Mouse (Mus musculus) limb, embryonic 13.5 days (tissue): ENCODE measurements around the gene Rhoj. TPM values are rescaled to one million over a fixed set of nuclear protein-coding genes. Genes with fewer than 3 reads are reported as not detected.

Source experiments
- ATAC-seq: fragments of 200-750 bp; cut with Nextera tagmentation; 2 replicates; pipeline ENCODE4 v1.8.0; 2017; ENCODE audit warnings: low read depth, moderate number of reproducible peaks, moderate TSS enrichment; ENCODE audit not compliant: low FRiP score
- H3K27ac ChIP-seq: fragments of 300-500 bp; sonication (generic); 2 replicates; pipeline ENCODE4 v1.5.1; 2015; ENCODE audit warnings: inconsistent platforms, mild to moderate bottlenecking, moderate library complexity
- H3K27me3 ChIP-seq: fragments of 300-500 bp; sonication (generic); 2 replicates; pipeline ENCODE4 v1.6.1; 2015; ENCODE audit warnings: mild to moderate bottlenecking, inconsistent platforms
- H3K36me3 ChIP-seq: fragments of 300-500 bp; sonication (generic); 2 replicates; pipeline ENCODE4 v1.6.1; 2015; ENCODE audit warnings: inconsistent platforms, mild to moderate bottlenecking, moderate library complexity
- H3K4me1 ChIP-seq: fragments of 300-500 bp; sonication (generic); 2 replicates; pipeline ENCODE4 v1.6.1; 2015; ENCODE audit warnings: inconsistent platforms
- H3K4me2 ChIP-seq: fragments of 300-500 bp; sonication (generic); replicated peaks from 2 replicates; pipeline ENCODE4 v1.6.1; 2015; ENCODE audit warnings: inconsistent platforms, mild to moderate bottlenecking, moderate library complexity
- H3K4me3 ChIP-seq: fragments of 300-500 bp; sonication (generic); 2 replicates; pipeline ENCODE4 v1.5.1; 2015; ENCODE audit warnings: moderate library complexity, mild to moderate bottlenecking, inconsistent platforms
- H3K9ac ChIP-seq: fragments of 300-500 bp; sonication (generic); 2 replicates; pipeline ENCODE4 v1.6.1; 2015; ENCODE audit warnings: mild to moderate bottlenecking, inconsistent platforms
- H3K9me3 ChIP-seq: fragments of 300-500 bp; sonication (generic); 2 replicates; pipeline ENCODE4 v1.6.1; 2016; ENCODE audit warnings: inconsistent platforms
- WGBS: fragments of 180-500 bp; shearing (Covaris S2); methylation state at CpG from one replicate; pipeline ENCODE4 v1.1.7; 2015; 5-methylcytosine and 5-hydroxymethylcytosine counted together
- polyA plus RNA-seq: library from polyadenylated mRNA; unstranded; fragments of >200 nt; fragmentation: Nextera tagmentation; extraction: Ambion mirVana; gene quantifications from 2 replicates; pipeline ENCODE4 v1.2.1, GENCODE M21; 2015

Rhoj gene
- polyA plus RNA-seq, 1 experiment from 2014 or later = 69.0 TPM

DNA sequence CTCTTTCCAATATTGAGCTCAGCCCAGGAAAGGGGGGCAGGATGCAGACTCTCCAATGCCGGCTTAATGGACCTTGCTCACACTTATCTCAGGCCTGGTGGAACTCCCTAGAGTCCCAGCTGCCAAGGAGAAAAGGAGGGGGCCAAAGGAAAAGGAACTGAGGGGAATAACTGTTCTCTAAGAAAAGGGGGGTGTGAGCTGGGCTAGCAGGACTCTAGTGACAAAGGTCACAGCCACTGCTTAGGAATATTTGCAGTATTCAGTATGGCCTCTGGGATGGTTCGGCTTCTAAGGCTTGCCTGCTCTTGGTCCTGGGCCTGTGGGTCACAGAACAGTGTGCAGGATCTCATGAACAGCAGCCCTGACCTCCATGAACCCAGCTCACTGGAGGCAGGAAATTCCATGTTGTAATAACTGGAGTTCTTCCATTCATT lies 61.3 kb downstream of the Rhoj start:
- Histone ChIP-seq H3K9ac (no peak overlapping the region), H3K4me2 (no peak overlapping the region), H3K4me1 (0 out of 2 replicates have a peak, but pooled peaks cover 5% of the 10 kb centered on the region), H3K4me3 (no peak overlapping the region), H3K27ac (no peak overlapping the region), H3K36me3 (no peaks in the 10 kb centered on the region), H3K9me3 (no peaks in the 10 kb centered on the region), H3K27me3 (no peaks in the 10 kb centered on the region)
- WGBS = 63% methylated on average over 2 of the region's 2 CpGs
- 0 out of 2 replicates have a peak, but pooled peaks have one; percentile 11 for ATAC-seq

DNA sequence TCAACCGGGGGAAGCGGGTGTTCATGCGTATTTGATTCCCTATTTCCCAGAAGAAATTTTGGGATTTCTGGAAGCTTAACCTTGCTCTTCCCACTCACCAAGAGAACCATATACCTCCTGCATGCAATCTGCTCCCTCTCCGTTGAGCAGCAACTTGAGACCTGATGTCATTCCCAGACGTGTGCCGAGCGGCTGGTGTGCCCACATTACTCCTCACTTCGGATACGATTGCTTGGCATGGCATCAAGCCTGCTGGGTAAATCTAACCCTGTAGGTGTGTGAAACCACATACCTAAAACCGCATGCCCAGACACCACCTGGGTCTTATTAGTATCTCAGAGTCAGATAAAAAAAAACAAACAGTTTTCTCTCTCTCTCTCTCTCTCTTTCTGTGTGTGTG lies 66.3 kb downstream of the Rhoj start:
- H3K27ac ChIP-seq = no peak overlapping the region
- H3K27me3 ChIP-seq = no peaks in the 10 kb centered on the region
- no peak for ATAC-seq
- no peak overlapping the region for H3K4me2 ChIP-seq
- no peak overlapping the region for H3K9ac ChIP-seq
- peaks cover 4% of the 10 kb centered on the region; the same call in 1 of the 2 replicates for H3K9me3 ChIP-seq
- 0 out of 2 replicates have a peak, but pooled peaks cover 1% of the 10 kb centered on the region for H3K4me1 ChIP-seq
- no peak overlapping the region for H3K4me3 ChIP-seq
- peaks cover 11% of the 10 kb centered on the region for H3K36me3 ChIP-seq
- 68% methylated on average over 10 of the region's 10 CpGs for WGBS

DNA sequence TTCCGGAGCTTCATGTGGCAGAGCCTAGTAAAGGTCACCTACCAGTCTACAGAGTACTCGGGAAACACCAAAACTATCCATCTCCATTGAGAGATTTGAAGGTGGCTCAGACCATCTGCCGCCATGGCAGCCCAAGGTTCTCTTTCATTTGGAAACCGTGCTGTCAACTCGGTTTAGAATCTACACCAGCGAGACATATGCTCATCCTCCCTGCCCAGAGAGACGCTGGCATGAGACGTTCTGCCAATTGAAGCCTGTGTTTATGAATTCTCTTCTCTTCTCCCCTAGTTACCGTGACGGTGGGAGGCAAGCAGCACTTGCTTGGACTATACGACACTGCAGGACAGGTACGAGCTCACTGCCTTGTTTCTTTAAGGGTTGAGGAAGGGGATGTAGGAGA lies 66.9 kb downstream of the Rhoj start:
- H3K4me1 ChIP-seq = no peaks in the 10 kb centered on the region
- no peak overlapping the region for H3K4me3 ChIP-seq
- H3K36me3 ChIP-seq = peaks cover 11% of the 10 kb centered on the region
- WGBS = 92% methylated on average over 12 of the region's 12 CpGs
- H3K9ac ChIP-seq = no peak overlapping the region
- no peak overlapping the region for H3K27ac ChIP-seq
- ATAC-seq = no peak
- no peaks in the 10 kb centered on the region for H3K27me3 ChIP-seq
- peaks cover 4% of the 10 kb centered on the region; the same call in 1 of the 2 replicates for H3K9me3 ChIP-seq
- H3K4me2 ChIP-seq = no peak overlapping the region

DNA sequence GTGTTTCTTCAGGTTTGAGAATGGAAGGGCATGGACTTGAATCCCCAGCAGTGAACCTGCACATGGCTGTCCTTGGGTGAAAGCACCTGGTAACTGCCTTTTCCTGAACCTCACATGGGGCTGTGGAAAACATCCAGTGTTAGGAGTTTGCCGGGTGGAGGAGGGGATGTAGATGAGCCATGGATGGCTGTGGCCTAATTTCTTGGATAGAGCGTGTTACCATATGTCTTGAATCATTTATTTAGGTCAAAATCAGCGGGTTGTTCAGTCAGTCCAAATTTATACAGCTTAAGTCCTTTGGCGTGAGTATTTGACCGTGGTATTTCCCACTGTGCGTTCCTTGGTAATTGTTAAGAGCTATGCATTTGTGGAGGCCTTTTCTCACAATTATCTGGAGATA lies 68.0 kb downstream of the Rhoj start:
- Histone ChIP-seq H3K27me3 (no peaks in the 10 kb centered on the region), H3K27ac (no peak overlapping the region), H3K4me1 (no peaks in the 10 kb centered on the region), H3K36me3 (peaks cover 11% of the 10 kb centered on the region), H3K9ac (no peak overlapping the region), H3K4me2 (no peak overlapping the region), H3K9me3 (peaks cover 4% of the 10 kb centered on the region; the same call in 1 of the 2 replicates), H3K4me3 (no peak overlapping the region)
- WGBS = 86% methylated on average over 6 of the region's 6 CpGs
- ATAC-seq = no peak

DNA sequence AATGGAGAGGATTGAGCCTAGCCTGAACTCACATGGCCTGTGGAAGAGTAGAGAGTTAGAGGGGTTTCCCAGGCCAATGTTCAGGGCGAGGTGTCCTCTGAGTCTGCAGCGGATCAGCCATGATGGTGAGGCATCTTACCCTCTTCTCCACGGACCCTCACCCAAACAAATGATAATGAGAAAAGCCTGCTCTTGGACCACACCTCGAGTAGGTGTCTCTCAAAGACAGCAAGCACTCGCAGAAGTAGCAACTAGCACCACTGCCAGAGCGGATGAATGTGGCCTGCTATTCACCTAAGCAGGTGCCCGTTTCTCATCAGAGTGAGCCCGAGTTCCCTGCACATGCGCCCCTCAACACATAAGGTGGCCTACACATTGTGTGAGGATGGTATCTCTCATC lies 78.6 kb downstream of the Rhoj start:
- Histone ChIP-seq H3K27ac (no peak overlapping the region), H3K9ac (no peak overlapping the region), H3K9me3 (no peaks in the 10 kb centered on the region), H3K27me3 (no peaks in the 10 kb centered on the region), H3K4me2 (no peak overlapping the region), H3K4me3 (no peak overlapping the region), H3K4me1 (peaks cover 9% of the 10 kb centered on the region), H3K36me3 (no peaks in the 10 kb centered on the region)
- WGBS = 86% methylated on average over 9 of the region's 9 CpGs
- no peak for ATAC-seq

DNA sequence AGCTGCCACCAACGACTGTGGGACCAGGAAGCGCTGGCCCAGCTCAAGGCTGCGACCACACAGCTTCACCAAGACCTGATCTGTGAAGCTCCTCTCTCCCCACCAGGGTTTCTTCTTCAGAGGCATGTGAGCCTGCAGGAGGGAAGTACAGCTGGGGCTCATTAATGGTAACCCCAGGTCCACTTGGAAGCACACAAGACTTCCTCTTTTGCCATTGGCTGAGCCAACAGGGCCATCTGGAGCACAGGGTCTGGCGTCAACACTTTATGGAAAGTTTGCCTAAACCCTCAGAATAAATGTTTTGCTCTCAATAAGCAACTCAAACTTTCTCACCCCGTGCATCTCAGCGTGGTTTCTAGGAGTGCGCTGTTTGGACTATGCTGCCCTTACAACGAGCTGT lies 79.0 kb downstream of the Rhoj start:
- 49% methylated on average over 8 of the region's 8 CpGs for WGBS
- ATAC-seq = no peak
- H3K36me3 ChIP-seq = no peaks in the 10 kb centered on the region

DNA sequence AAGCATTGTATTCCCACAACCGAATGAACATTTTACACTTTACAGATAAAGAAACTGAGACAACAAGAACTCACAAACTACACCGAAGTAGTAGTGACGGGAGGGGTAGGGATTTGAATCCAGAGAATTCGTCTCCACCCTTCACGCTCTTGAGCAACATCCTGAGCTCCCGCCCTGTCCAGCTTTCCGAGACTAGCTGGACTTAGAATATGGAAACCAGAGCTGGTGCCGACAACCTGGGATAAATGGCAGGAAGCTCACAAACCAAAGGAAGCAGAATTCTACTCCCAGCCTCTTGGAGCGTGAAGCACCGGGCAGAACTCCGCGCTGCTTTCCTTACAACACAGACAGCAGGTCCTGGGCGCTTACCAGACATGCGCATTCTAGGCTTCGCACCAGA lies 79.7 kb downstream of the Rhoj start:
- Histone ChIP-seq H3K4me3 (no peak overlapping the region), H3K4me2 (no peak overlapping the region), H3K9me3 (no peaks in the 10 kb centered on the region), H3K27ac (no peak overlapping the region), H3K27me3 (no peaks in the 10 kb centered on the region), H3K4me1 (peaks cover 9% of the 10 kb centered on the region), H3K36me3 (no peaks in the 10 kb centered on the region), H3K9ac (no peak overlapping the region)
- WGBS = 83% methylated on average over 15 of the region's 15 CpGs
- no peak for ATAC-seq

More for the DNA sequence above, 79.0 kb downstream of the Rhoj start:
- no peak overlapping the region for H3K4me2 ChIP-seq
- no peaks in the 10 kb centered on the region for H3K27me3 ChIP-seq
- H3K4me1 ChIP-seq = peaks cover 9% of the 10 kb centered on the region
- H3K9ac ChIP-seq = no peak overlapping the region
- no peak overlapping the region for H3K4me3 ChIP-seq
- no peaks in the 10 kb centered on the region for H3K9me3 ChIP-seq
- H3K27ac ChIP-seq = no peak overlapping the region

DNA sequence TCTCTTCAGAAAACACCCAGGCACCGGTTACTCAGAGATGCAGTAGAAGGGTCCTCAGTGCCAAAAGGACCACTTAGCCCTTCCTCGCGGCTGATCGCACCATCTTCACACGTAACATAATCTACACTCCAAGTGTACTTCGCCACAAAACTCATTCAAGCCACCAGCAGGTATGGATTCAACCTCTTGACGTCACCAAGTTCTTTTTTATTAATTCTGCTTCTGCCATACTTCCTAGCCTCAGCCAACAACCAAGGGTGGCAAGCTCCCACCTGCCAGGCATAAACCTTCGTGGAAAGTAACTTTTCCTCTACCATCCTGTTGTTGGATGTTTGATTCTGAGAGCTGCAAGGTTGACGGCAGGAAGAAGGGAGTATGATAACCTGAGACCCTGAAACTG lies 80.4 kb downstream of the Rhoj start:
- WGBS = 93% methylated on average over 9 of the region's 9 CpGs

DNA sequence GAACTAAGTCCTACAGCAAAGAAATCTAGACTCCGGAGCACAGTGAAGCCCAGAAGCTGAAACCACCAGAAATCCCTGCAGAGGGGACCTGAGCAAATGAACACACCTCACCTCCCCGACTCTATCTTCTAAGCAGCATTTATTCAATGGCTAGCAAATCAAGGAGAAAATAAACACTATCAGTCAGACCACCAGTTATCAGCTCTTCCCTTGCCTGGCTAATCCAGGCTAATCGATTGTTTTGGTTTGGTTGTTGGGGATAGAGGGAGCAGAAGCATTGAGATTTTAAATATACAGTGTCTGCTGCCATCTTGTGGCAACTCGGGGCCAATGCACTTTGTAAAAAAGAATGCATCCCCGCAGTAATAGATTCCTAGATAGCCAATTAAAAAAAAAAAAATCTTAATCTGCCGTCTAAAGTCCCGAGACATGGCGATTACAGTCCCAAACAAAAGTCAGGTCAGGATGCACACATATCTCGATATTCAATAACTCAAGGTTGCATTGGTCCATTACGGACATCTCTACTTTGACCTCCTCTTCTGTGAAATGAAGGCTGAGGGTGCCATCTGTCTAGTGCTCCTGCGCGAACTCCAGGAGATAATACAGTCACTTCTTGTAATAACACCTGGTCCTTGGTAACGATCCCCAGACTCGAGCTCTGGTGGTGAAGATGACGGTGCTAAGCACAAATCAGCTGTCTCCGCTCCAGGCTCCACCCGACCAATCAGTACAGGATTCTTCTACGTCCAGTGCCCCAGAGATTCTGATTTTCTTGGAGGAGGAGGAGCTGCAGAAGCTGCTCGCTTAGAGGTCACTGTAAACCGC lies 81.4 kb downstream of the Rhoj start:
- ATAC-seq = no peak
- Histone ChIP-seq H3K27me3 (no peaks in the 10 kb centered on the region), H3K4me3 (no peak overlapping the region), H3K4me2 (no peak overlapping the region), H3K27ac (no peak overlapping the region), H3K9me3 (no peaks in the 10 kb centered on the region), H3K36me3 (no peaks in the 10 kb centered on the region), H3K9ac (no peak overlapping the region), H3K4me1 (peaks cover 9% of the 10 kb centered on the region)
- 39% methylated on average over 20 of the region's 20 CpGs for WGBS

More for the DNA sequence above, 80.4 kb downstream of the Rhoj start:
- no peak for ATAC-seq
- no peak overlapping the region for H3K27ac ChIP-seq
- H3K27me3 ChIP-seq = no peaks in the 10 kb centered on the region
- no peaks in the 10 kb centered on the region for H3K36me3 ChIP-seq
- no peak overlapping the region for H3K9ac ChIP-seq
- no peak overlapping the region for H3K4me2 ChIP-seq
- no peak overlapping the region for H3K4me3 ChIP-seq
- peaks cover 9% of the 10 kb centered on the region for H3K4me1 ChIP-seq
- H3K9me3 ChIP-seq = no peaks in the 10 kb centered on the region

DNA sequence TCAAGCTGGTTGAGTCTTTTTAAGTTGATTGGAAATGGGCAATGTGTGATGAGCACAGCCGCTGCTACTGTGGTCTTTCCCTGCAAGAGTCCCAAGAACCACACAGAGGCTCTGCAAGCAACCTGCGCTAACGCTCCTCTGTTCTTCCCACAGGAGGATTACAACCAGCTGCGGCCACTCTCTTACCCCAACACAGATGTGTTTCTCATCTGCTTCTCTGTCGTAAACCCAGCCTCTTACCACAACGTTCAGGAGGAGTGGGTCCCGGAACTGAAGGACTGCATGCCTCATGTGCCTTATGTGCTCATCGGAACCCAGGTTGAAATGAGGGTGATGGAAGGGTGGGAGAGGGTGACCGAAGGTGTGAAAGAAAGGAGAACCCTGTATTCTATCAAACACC lies 83.4 kb downstream of the Rhoj start:
- no peaks in the 10 kb centered on the region for H3K9me3 ChIP-seq
- no peaks in the 10 kb centered on the region for H3K27me3 ChIP-seq
- H3K27ac ChIP-seq = no peak overlapping the region
- no peak overlapping the region for H3K9ac ChIP-seq
- no peak overlapping the region for H3K4me3 ChIP-seq
- ATAC-seq = no peak
- no peaks in the 10 kb centered on the region for H3K36me3 ChIP-seq
- WGBS = 33% methylated on average over 9 of the region's 9 CpGs
- H3K4me1 ChIP-seq = peaks cover 18% of the 10 kb centered on the region
- H3K4me2 ChIP-seq = no peak overlapping the region

DNA sequence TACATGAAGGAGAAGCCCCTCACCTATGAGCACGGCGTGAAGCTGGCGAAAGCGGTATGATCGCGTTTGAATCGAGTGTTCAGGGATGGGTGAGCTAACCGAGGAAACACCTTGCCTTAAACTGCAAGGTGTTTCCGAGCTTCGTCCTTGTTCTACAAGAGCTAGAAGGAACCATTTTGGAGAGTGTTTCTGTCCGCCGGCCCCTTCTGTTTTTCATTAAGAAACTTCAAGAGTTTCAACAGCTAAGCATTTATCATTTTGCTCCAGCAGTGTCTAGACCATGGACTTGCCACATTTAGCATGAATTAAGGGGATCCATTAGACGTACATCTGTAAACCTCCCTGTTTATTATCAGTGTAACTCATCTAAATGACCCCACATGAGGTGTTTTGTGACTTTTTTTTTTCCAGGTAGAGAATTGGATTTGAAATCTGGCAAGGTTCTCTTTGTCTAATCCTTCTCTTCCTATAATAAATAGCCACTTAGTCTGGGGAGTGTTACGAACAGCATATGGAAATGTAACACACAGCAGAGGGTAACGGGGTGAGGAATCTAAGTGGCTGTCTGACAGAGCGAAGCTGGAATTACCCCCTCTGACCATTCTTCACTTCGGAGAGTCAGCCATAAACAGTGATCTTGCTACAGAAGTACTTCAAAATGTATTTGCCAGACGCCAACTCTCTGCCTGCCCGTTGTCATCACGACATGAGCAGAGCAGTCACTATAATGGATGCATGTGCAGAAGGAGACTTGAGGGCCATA lies 86.1 kb downstream of the Rhoj start:
- no peak overlapping the region for H3K4me3 ChIP-seq
- peaks cover 14% of the 10 kb centered on the region for H3K4me1 ChIP-seq
- no peak overlapping the region for H3K9ac ChIP-seq
- no peak overlapping the region for H3K27ac ChIP-seq
- no peak overlapping the region for H3K4me2 ChIP-seq
- no peak for ATAC-seq
- H3K9me3 ChIP-seq = no peaks in the 10 kb centered on the region
- no peaks in the 10 kb centered on the region for H3K36me3 ChIP-seq
- no peaks in the 10 kb centered on the region for H3K27me3 ChIP-seq
- 46% methylated on average over 20 of the region's 20 CpGs for WGBS

DNA sequence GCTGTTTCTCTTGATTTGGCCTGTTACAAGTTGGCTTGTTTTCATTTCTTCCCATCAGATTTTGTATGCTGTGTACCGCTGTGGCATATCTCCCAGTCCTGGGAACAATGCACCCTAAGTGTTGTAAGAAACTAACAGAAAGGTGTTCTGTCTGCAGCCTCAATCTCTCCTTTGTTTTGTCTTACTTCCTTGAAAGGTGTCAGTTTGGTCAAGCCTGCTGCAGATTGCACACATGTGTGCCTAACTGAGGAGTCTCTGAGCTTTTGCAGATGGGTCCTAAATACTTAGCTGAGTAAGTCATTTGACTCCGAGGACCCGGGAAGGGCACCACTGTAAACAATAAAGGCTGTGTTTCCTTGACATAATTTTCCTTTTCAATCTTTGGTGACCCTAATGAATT lies 88.5 kb downstream of the Rhoj start:
- H3K4me2 ChIP-seq = no peak overlapping the region
- peaks cover 14% of the 10 kb centered on the region for H3K4me1 ChIP-seq
- 28% methylated on average over 3 of the region's 3 CpGs for WGBS
- no peaks in the 10 kb centered on the region for H3K27me3 ChIP-seq
- no peaks in the 10 kb centered on the region for H3K9me3 ChIP-seq
- H3K9ac ChIP-seq = no peak overlapping the region
- peaks cover 5% of the 10 kb centered on the region; the same call in 1 of the 2 replicates for H3K36me3 ChIP-seq
- no peak for ATAC-seq
- H3K4me3 ChIP-seq = no peak overlapping the region
- no peak overlapping the region for H3K27ac ChIP-seq
